Mouse (Mus musculus): ENCODE measurements around the gene Hipk1. TPM values are rescaled to one million over a fixed set of nuclear protein-coding genes. Genes with fewer than 3 reads are reported as not detected.

Gene Hipk1
- polyA plus RNA-seq, 1 experiment = 15.6 TPM

DNA sequence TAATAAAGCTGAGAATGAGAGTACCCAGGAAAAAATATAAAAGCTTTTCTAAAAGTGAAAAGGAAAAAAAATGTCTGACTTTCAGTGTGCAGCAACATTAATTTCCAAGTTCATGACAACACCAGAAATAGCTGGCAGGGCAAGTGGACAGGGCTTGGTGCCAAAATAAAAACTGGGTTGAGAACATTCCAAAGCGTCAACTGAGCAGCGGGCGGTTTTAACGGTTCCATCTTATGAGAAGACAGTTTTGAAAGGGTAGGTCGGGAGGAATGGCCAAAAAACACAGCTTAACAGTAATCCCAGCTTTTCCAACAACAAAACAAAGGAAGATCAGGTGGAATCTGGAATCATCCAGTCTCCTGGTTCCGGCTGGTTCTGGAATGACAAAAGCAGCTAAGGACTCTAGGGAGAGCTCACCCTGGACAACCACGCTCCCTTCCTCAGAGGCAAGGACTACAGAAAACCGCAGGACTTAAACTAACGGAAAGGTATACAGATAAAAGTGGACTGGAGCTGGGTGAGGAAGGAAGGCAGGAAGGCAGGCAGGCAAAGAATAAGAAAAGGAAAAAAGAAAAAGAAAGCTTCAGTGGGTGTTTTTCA is 19.7 kb downstream of the Hipk1 start:
- Histone ChIP-seq H3K27me3 (ENCODE audit: control insufficient read depth, insufficient read depth, insufficient read length) (no peaks in the 10 kb centered on the region), H3K36me3 (ENCODE audit: control insufficient read depth, insufficient read depth) (peaks cover 37% of the 10 kb centered on the region), H3K4me3 (ENCODE audit: insufficient read depth, poor library complexity, severe bottlenecking) (no peak overlapping the region), H3K79me3 (ENCODE audit: low read depth) (peaks cover 17% of the 10 kb centered on the region), H3ac (ENCODE audit: control insufficient read depth, insufficient read length, low read depth) (no peak overlapping the region), H3K79me2 (ENCODE audit: control insufficient read depth, insufficient read depth) (peaks cover 71% of the 10 kb centered on the region)
- TF ChIP-seq USF1 (IDR thresholded peaks at IDR 0.05; ENCODE audit: low read depth) (no peak), MYOG (IDR thresholded peaks at IDR 0.05; ENCODE audit: control insufficient read depth, extremely low read depth, insufficient read length) (no peak), CTCF (IDR thresholded peaks at IDR 0.05; ENCODE audit: control insufficient read depth, insufficient read depth, insufficient read length) (no peak), MAX (IDR thresholded peaks at IDR 0.05) (no peak), MYOD1 (IDR thresholded peaks at IDR 0.05; ENCODE audit: control insufficient read depth, insufficient read length, low read depth) (no peak), CEBPB (IDR thresholded peaks at IDR 0.05; ENCODE audit: low read depth) (no peak), FOSL1 (IDR thresholded peaks at IDR 0.05; ENCODE audit: insufficient read depth, low read length, poor library complexity, severe bottlenecking) (no peak)

DNA sequence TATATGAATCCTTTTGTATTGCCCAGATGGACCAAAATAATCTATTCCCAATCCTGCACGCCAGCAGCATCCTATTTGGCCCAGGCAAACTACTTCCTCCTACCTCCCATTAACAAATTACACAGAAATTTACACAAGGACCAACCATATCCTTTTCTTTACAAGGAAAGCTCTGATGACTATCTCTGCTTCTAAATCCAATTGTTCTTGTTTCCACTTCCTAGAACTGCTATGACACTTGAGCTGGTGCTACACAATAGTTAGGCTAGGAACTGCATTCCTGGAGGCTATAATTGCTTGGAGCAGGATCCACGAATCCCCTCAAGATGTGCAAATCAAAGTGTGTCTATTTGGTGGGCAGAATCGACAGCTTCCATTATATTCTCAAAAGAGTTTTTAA is 24.6 kb downstream of the Hipk1 start:
- TF ChIP-seq CEBPB (IDR thresholded peaks at IDR 0.05; ENCODE audit: low read depth) (no peak), FOSL1 (IDR thresholded peaks at IDR 0.05; ENCODE audit: insufficient read depth, low read length, poor library complexity, severe bottlenecking) (no peak), CTCF (IDR thresholded peaks at IDR 0.05; ENCODE audit: control insufficient read depth, insufficient read depth, insufficient read length) (no peak), MYOG (IDR thresholded peaks at IDR 0.05; ENCODE audit: control insufficient read depth, extremely low read depth, insufficient read length) (no peak), USF1 (IDR thresholded peaks at IDR 0.05; ENCODE audit: low read depth) (no peak), MYOD1 (IDR thresholded peaks at IDR 0.05; ENCODE audit: control insufficient read depth, insufficient read length, low read depth) (no peak), MAX (IDR thresholded peaks at IDR 0.05) (no peak)
- H3K79me3 ChIP-seq (ENCODE audit: low read depth) = peaks cover 11% of the 10 kb centered on the region
- H3K36me3 ChIP-seq (ENCODE audit: control insufficient read depth, insufficient read depth) = peaks cover 58% of the 10 kb centered on the region
- H3K4me3 ChIP-seq (ENCODE audit: insufficient read depth, poor library complexity, severe bottlenecking) = no peak overlapping the region
- H3K79me2 ChIP-seq (ENCODE audit: control insufficient read depth, insufficient read depth) = peaks cover 42% of the 10 kb centered on the region
- no peak overlapping the region for H3ac ChIP-seq (ENCODE audit: control insufficient read depth, insufficient read length, low read depth)
- no peaks in the 10 kb centered on the region for H3K27me3 ChIP-seq (ENCODE audit: control insufficient read depth, insufficient read depth, insufficient read length)

- no peak overlapping the region for H3K4me3 ChIP-seq (ENCODE audit: insufficient read depth, poor library complexity, severe bottlenecking)
- no peaks in the 10 kb centered on the region for H3K79me2 ChIP-seq (ENCODE audit: control insufficient read depth, insufficient read depth)
- H3ac ChIP-seq (ENCODE audit: control insufficient read depth, insufficient read length, low read depth) = no peak overlapping the region
- peaks cover 3% of the 10 kb centered on the region for H3K79me3 ChIP-seq (ENCODE audit: low read depth)
- peaks cover 87% of the 10 kb centered on the region for H3K36me3 ChIP-seq (ENCODE audit: control insufficient read depth, insufficient read depth)
- H3K27me3 ChIP-seq (ENCODE audit: control insufficient read depth, insufficient read depth, insufficient read length) = no peaks in the 10 kb centered on the region
- peak; percentile 56 for TF ChIP-seq MYOD1 (IDR thresholded peaks at IDR 0.05; ENCODE audit: control insufficient read depth, insufficient read length, low read depth)
- no peak for TF ChIP-seq CTCF (IDR thresholded peaks at IDR 0.05; ENCODE audit: control insufficient read depth, insufficient read depth, insufficient read length)
- TF ChIP-seq MAX (IDR thresholded peaks at IDR 0.05) = peak; percentile 89
- TF ChIP-seq FOSL1 (IDR thresholded peaks at IDR 0.05; ENCODE audit: insufficient read depth, low read length, poor library complexity, severe bottlenecking) = peak; percentile 48
- no peak for TF ChIP-seq MYOG (IDR thresholded peaks at IDR 0.05; ENCODE audit: control insufficient read depth, extremely low read depth, insufficient read length)
- no peak for TF ChIP-seq USF1 (IDR thresholded peaks at IDR 0.05; ENCODE audit: low read depth)
- peak; percentile 24 for TF ChIP-seq CEBPB (IDR thresholded peaks at IDR 0.05; ENCODE audit: low read depth)
Measured at GRCm38 (mm10) chr3:103759261-103759970, 31.9 kb downstream of the Hipk1 start.

GRCm38 (mm10) chr3:103758456-103758855 is 32.9 kb downstream of the Hipk1 start:
- peaks cover 1% of the 10 kb centered on the region for H3K79me3 ChIP-seq (ENCODE audit: low read depth)
- peaks cover 88% of the 10 kb centered on the region for H3K36me3 ChIP-seq (ENCODE audit: control insufficient read depth, insufficient read depth)
- no peak overlapping the region for H3ac ChIP-seq (ENCODE audit: control insufficient read depth, insufficient read length, low read depth)
- TF ChIP-seq CEBPB (IDR thresholded peaks at IDR 0.05; ENCODE audit: low read depth) (no peak), MYOG (IDR thresholded peaks at IDR 0.05; ENCODE audit: control insufficient read depth, extremely low read depth, insufficient read length) (no peak), USF1 (IDR thresholded peaks at IDR 0.05; ENCODE audit: low read depth) (no peak), MAX (IDR thresholded peaks at IDR 0.05) (no peak), MYOD1 (IDR thresholded peaks at IDR 0.05; ENCODE audit: control insufficient read depth, insufficient read length, low read depth) (no peak), FOSL1 (IDR thresholded peaks at IDR 0.05; ENCODE audit: insufficient read depth, low read length, poor library complexity, severe bottlenecking) (no peak), CTCF (IDR thresholded peaks at IDR 0.05; ENCODE audit: control insufficient read depth, insufficient read depth, insufficient read length) (no peak)
- no peaks in the 10 kb centered on the region for H3K27me3 ChIP-seq (ENCODE audit: control insufficient read depth, insufficient read depth, insufficient read length)
- no peak overlapping the region for H3K4me3 ChIP-seq (ENCODE audit: insufficient read depth, poor library complexity, severe bottlenecking)
- no peaks in the 10 kb centered on the region for H3K79me2 ChIP-seq (ENCODE audit: control insufficient read depth, insufficient read depth)

DNA sequence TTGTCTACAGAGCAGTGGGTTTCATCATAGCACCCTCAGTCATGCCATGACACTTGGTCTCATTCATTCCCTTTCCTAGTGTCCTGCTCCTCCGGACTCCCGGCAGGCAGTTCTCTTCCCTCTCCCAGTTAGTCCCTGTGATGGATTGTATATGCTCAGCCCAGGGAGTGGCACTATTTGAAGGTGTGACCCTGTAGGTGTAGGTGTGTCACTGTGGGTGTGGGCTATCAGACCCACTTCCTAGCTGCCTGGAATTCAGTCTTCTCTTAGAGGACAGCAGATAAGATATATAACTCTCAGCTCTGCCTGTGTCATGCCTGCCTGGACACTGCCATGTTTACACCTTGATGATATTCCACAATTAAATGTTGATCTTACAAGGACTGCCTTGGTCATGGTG is 34.4 kb downstream of the Hipk1 start:
- Histone ChIP-seq H3K4me3 (ENCODE audit: insufficient read depth, poor library complexity, severe bottlenecking) (no peak overlapping the region), H3K79me2 (ENCODE audit: control insufficient read depth, insufficient read depth) (no peaks in the 10 kb centered on the region), H3K79me3 (ENCODE audit: low read depth) (peaks cover 1% of the 10 kb centered on the region), H3ac (ENCODE audit: control insufficient read depth, insufficient read length, low read depth) (no peak overlapping the region), H3K27me3 (ENCODE audit: control insufficient read depth, insufficient read depth, insufficient read length) (no peaks in the 10 kb centered on the region), H3K36me3 (ENCODE audit: control insufficient read depth, insufficient read depth) (peaks cover 86% of the 10 kb centered on the region)
- TF ChIP-seq FOSL1 (IDR thresholded peaks at IDR 0.05; ENCODE audit: insufficient read depth, low read length, poor library complexity, severe bottlenecking) (no peak), MYOG (IDR thresholded peaks at IDR 0.05; ENCODE audit: control insufficient read depth, extremely low read depth, insufficient read length) (no peak), MAX (IDR thresholded peaks at IDR 0.05) (no peak), CEBPB (IDR thresholded peaks at IDR 0.05; ENCODE audit: low read depth) (no peak), MYOD1 (IDR thresholded peaks at IDR 0.05; ENCODE audit: control insufficient read depth, insufficient read length, low read depth) (no peak), USF1 (IDR thresholded peaks at IDR 0.05; ENCODE audit: low read depth) (no peak), CTCF (IDR thresholded peaks at IDR 0.05; ENCODE audit: control insufficient read depth, insufficient read depth, insufficient read length) (no peak)
